Comparison of ENCODE assay signal across 16 mouse cellular contexts in the genomic region with DNA sequence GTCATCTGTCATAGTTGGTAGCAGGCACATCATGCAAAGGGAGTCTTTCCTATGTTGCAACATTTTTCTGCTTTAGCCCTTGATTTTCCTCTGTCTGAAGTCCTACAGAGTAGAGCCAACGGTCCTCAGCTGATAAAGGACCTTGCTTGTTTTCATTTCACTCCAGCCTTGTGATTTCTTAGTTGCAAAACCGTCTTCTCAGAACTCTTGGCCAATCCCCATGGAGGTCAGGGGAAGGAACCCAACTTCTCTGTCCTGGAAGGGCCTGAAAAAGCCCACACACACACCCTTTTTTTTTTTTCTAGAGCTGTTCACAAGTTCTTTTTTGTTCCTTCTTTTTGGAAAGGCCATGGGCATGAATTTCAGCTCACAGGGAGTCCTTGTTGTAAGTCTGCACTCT. TPM values are rescaled to one million over a fixed set of nuclear protein-coding genes. Genes with fewer than 3 reads are reported as not detected.
DNase-seq lines count a peak whose midpoint lies in the region; ATAC-seq and TF ChIP-seq lines count a peak whose summit lies in the region.
"Had no signal": no experiment of that assay in that cellular context is flagged by ENCODE, and none has a peak within 500 bp of the region (broad histone marks: within the 10 kb centered on the region; RNA-seq: fewer than 3 reads in every experiment).

No protein-coding gene starts in this region.

- peak; percentile 45; the same call in 1 of the 2 replicates for ATAC-seq in liver, postnatal 0 days
- no peak for ATAC-seq in liver, embryonic 12.5 days
- no peak for ATAC-seq in hindbrain, postnatal 0 days
- ATAC-seq: forebrain, embryonic 15.5 days; intestine, embryonic 16.5 days; midbrain, embryonic 13.5 days had no signal

- TF ChIP-seq CTCF in liver, postnatal 0 days (IDR thresholded peaks at IDR 0.05; ENCODE audit: low read depth): no peak
- TF ChIP-seq CTCF in hindbrain, postnatal 0 days (IDR thresholded peaks at IDR 0.05; ENCODE audit: low read depth): no peak

- no peaks in the 10 kb centered on the region; the same call in 1 of the 2 replicates for H3K4me1 ChIP-seq in liver, postnatal 0 days (ENCODE audit: insufficient read depth)
- no peaks in the 10 kb centered on the region for H3K4me1 ChIP-seq in liver, embryonic 12.5 days
- H3K4me1 ChIP-seq in hindbrain, postnatal 0 days (ENCODE audit: insufficient read depth, low read length): no peaks in the 10 kb centered on the region
- H3K4me1 ChIP-seq: embryonic facial prominence, embryonic 15.5 days; forebrain, embryonic 15.5 days; midbrain, embryonic 13.5 days; neural tube, embryonic 12.5 days had no signal

- peak overlapping the region; percentile 34; the same call in 1 of the 2 replicates for H3K27ac ChIP-seq in liver, postnatal 0 days (ENCODE audit: low read depth)
- no peak overlapping the region for H3K27ac ChIP-seq in liver, embryonic 12.5 days
- no peak overlapping the region for H3K27ac ChIP-seq in hindbrain, postnatal 0 days
- H3K27ac ChIP-seq: embryonic facial prominence, embryonic 15.5 days; forebrain, embryonic 15.5 days; liver, embryonic 14.5 days; midbrain, embryonic 13.5 days; neural tube, embryonic 12.5 days had no signal

- 46% methylated on average over 2 of the region's 2 CpGs for WGBS in liver, postnatal 0 days (ENCODE audit: insufficient replicate concordance)
- WGBS in liver, embryonic 12.5 days (ENCODE audit: insufficient replicate concordance): 30% methylated on average over 2 of the region's 2 CpGs
- 63% methylated on average over 2 of the region's 2 CpGs for WGBS in hindbrain, postnatal 0 days

- no peak overlapping the region for H3K4me2 ChIP-seq in liver, postnatal 0 days (ENCODE audit: low read depth, low read length)
- no peak overlapping the region for H3K4me2 ChIP-seq in liver, embryonic 12.5 days
- no peak overlapping the region for H3K4me2 ChIP-seq in hindbrain, postnatal 0 days (ENCODE audit: low read depth, low read length)
- H3K4me2 ChIP-seq: embryonic facial prominence, embryonic 15.5 days; forebrain, embryonic 15.5 days; midbrain, embryonic 13.5 days; neural tube, embryonic 12.5 days had no signal

- TF ChIP-seq EP300 in liver, postnatal 0 days (IDR thresholded peaks at IDR 0.05; ENCODE audit: low read depth): peak; percentile 14; the same call in 1 of the 2 replicates

- no peaks in the 10 kb centered on the region for H3K36me3 ChIP-seq in liver, postnatal 0 days (replicated peaks; ENCODE audit: insufficient read depth, low read length)
- H3K36me3 ChIP-seq in liver, embryonic 12.5 days: no peaks in the 10 kb centered on the region
- H3K36me3 ChIP-seq in hindbrain, postnatal 0 days (ENCODE audit: insufficient read depth, low read length): no peaks in the 10 kb centered on the region
- H3K36me3 ChIP-seq: embryonic facial prominence, embryonic 15.5 days; forebrain, embryonic 15.5 days; midbrain, embryonic 13.5 days; neural tube, embryonic 12.5 days had no signal

- H3K9me3 ChIP-seq in liver, postnatal 0 days (ENCODE audit: low read length): no peaks in the 10 kb centered on the region
- no peaks in the 10 kb centered on the region for H3K9me3 ChIP-seq in liver, embryonic 12.5 days (replicated peaks)
- H3K9me3 ChIP-seq in hindbrain, postnatal 0 days (ENCODE audit: low read length): no peaks in the 10 kb centered on the region
- H3K9me3 ChIP-seq: embryonic facial prominence, embryonic 15.5 days; forebrain, embryonic 15.5 days; midbrain, embryonic 13.5 days; neural tube, embryonic 12.5 days had no signal

- no peak overlapping the region for H3K4me3 ChIP-seq in liver, postnatal 0 days (ENCODE audit: low read depth, low read length)
- H3K4me3 ChIP-seq in liver, embryonic 12.5 days: no peak overlapping the region
- no peak overlapping the region for H3K4me3 ChIP-seq in hindbrain, postnatal 0 days (ENCODE audit: low read length)
- H3K4me3 ChIP-seq: embryonic facial prominence, embryonic 15.5 days; forebrain, embryonic 15.5 days; midbrain, embryonic 13.5 days; neural tube, embryonic 12.5 days had no signal

- no peaks in the 10 kb centered on the region for H3K27me3 ChIP-seq in liver, postnatal 0 days (ENCODE audit: insufficient read depth, low read length)
- 0 out of 2 replicates have a peak, but pooled peaks cover 4% of the 10 kb centered on the region for H3K27me3 ChIP-seq in liver, embryonic 12.5 days (replicated peaks)
- no peaks in the 10 kb centered on the region for H3K27me3 ChIP-seq in hindbrain, postnatal 0 days (ENCODE audit: insufficient read depth, low read length)
- H3K27me3 ChIP-seq: embryonic facial prominence, embryonic 15.5 days; forebrain, embryonic 15.5 days; midbrain, embryonic 13.5 days; neural tube, embryonic 12.5 days had no signal

- DNase-seq in adrenal gland, adult 8-10 months: peak; percentile 23
- no peak for DNase-seq in adrenal gland, postnatal 25 days
- no peak for DNase-seq in liver, postnatal 0 days
- DNase-seq in lung, postnatal 14 days: peak; percentile 50
- DNase-seq in MN1 (ENCODE audit: low spot score): no peak
- no peak for DNase-seq in c-Kit-positive CD71-positive TER-119-positive erythroid progenitor cells, embryonic 14.5 days (ENCODE audit: low spot score)
- no peak for DNase-seq in hindbrain, postnatal 0 days (ENCODE audit: low spot score)
- DNase-seq: gastrocnemius, postnatal 14 days; kidney, postnatal 36 days had no signal

- H3K9ac ChIP-seq in liver, postnatal 0 days (replicated peaks): no peak overlapping the region
- H3K9ac ChIP-seq in liver, embryonic 12.5 days: no peak overlapping the region
- H3K9ac ChIP-seq in hindbrain, postnatal 0 days (replicated peaks; ENCODE audit: low read length): no peak overlapping the region
- H3K9ac ChIP-seq: embryonic facial prominence, embryonic 15.5 days; forebrain, embryonic 15.5 days; liver, embryonic 14.5 days; midbrain, embryonic 13.5 days; neural tube, embryonic 12.5 days had no signal

RNA-seq across cellular contexts. Expression of gene Ddhd1, which starts 9.3 kb away (rescaled TPM):
- 10 to 100 TPM; 17.1 to 21.1 (median 18.9) TPM for total RNA-seq in adrenal gland, adult 8-10 months (2022)
- total RNA-seq in adrenal gland, postnatal 25 days (2021): 22.4 and 23.4 TPM in 2 replicates
- polyA plus RNA-seq in liver, postnatal 0 days (2015; fragmentation: Nextera tagmentation; extraction: Ambion mirVana): 3.2 and 3.7 TPM in 2 replicates
- polyA plus RNA-seq in liver, embryonic 12.5 days (2016; fragmentation: Nextera tagmentation; extraction: Ambion mirVana): 12.5 and 14.0 TPM in 2 replicates
- total RNA-seq in hindbrain, postnatal 0 days (2014; rRNA removed): 53.0 and 64.2 TPM in 2 replicates
- 15.0 and 17.2 TPM in 2 replicates for polyA plus RNA-seq in hindbrain, postnatal 0 days (2015; fragmentation: Nextera tagmentation; extraction: Ambion mirVana)

Comparison
In these comparisons a context has a peak if more than half of its experiments do, and no peak if none do; other contexts are left out.
1. DNase-seq: peak in adrenal gland, adult 8-10 months (single experiment) and lung, postnatal 14 days (single experiment); none in adrenal gland, postnatal 25 days (single experiment), liver, postnatal 0 days (single experiment), MN1 (single experiment), c-Kit-positive CD71-positive TER-119-positive erythroid progenitor cells, embryonic 14.5 days (single experiment) and hindbrain, postnatal 0 days (single experiment).